Mouse (Mus musculus) embryo, embryonic 11.5 days (tissue): ENCODE results near the gene Trpm3.

Source experiments
- DNase-seq: peaks from one replicate; pipeline ENCODE4 v3.0.0-alpha.2; 2012; ENCODE audit warnings: low read depth, low spot score

The Trpm3 gene

GRCm38 (mm10) chr19:22138590-22139421 is at the start of gene Trpm3:
Gene Trpm3 (plus strand): TSS chr19:22139046.
- DNase-seq, result peak; percentile 83

- DNase-seq, result no peak
Observed at GRCm38 (mm10) chr19:22100582-22100981, 38.3 kb upstream of the Trpm3 start.

GRCm38 (mm10) chr19:22103865-22104264 is 35.0 kb upstream of the Trpm3 start:
- no peak for DNase-seq

GRCm38 (mm10) chr19:22104848-22105484 is 33.9 kb upstream of the Trpm3 start:
- DNase-seq, result no peak

- DNase-seq, result no peak
Observed at GRCm38 (mm10) chr19:22105648-22106047, 33.2 kb upstream of the Trpm3 start.

- DNase-seq, result no peak
Observed at GRCm38 (mm10) chr19:22108893-22109463, 29.9 kb upstream of the Trpm3 start.

GRCm38 (mm10) chr19:22120976-22121375 is 17.9 kb upstream of the Trpm3 start:
- no peak for DNase-seq

GRCm38 (mm10) chr19:22121631-22122030 is 17.2 kb upstream of the Trpm3 start:
- DNase-seq, result no peak

GRCm38 (mm10) chr19:22132626-22133025 is 6.2 kb upstream of the Trpm3 start:
- DNase-seq, result no peak

GRCm38 (mm10) chr19:22178549-22178948 is 39.7 kb downstream of the Trpm3 start:
- no peak for DNase-seq

- DNase-seq, result no peak
Observed at GRCm38 (mm10) chr19:22179017-22179416, 40.2 kb downstream of the Trpm3 start.

GRCm38 (mm10) chr19:22180136-22180535 is 41.3 kb downstream of the Trpm3 start:
- no peak for DNase-seq

- no peak for DNase-seq
Observed at GRCm38 (mm10) chr19:22189716-22190115, 50.9 kb downstream of the Trpm3 start.

- no peak for DNase-seq
Observed at GRCm38 (mm10) chr19:22222520-22222919, 83.7 kb downstream of the Trpm3 start.

- no peak for DNase-seq
Observed at GRCm38 (mm10) chr19:22234187-22234586, 95.3 kb downstream of the Trpm3 start.

GRCm38 (mm10) chr19:22249076-22249475 is 110.2 kb downstream of the Trpm3 start:
- DNase-seq, result no peak

GRCm38 (mm10) chr19:22272916-22273315 is 134.1 kb downstream of the Trpm3 start:
- no peak for DNase-seq

- DNase-seq, result no peak
Observed at GRCm38 (mm10) chr19:22284651-22285050, 145.8 kb downstream of the Trpm3 start.

GRCm38 (mm10) chr19:22292671-22293070 is 153.8 kb downstream of the Trpm3 start:
- DNase-seq, result no peak

GRCm38 (mm10) chr19:22300906-22301305 is 162.1 kb downstream of the Trpm3 start:
- DNase-seq, result no peak

- DNase-seq, result no peak
Observed at GRCm38 (mm10) chr19:22303021-22303951, 164.4 kb downstream of the Trpm3 start.
